Comparison of ENCODE assay signal across 2 mouse cellular contexts in the genomic region with DNA sequence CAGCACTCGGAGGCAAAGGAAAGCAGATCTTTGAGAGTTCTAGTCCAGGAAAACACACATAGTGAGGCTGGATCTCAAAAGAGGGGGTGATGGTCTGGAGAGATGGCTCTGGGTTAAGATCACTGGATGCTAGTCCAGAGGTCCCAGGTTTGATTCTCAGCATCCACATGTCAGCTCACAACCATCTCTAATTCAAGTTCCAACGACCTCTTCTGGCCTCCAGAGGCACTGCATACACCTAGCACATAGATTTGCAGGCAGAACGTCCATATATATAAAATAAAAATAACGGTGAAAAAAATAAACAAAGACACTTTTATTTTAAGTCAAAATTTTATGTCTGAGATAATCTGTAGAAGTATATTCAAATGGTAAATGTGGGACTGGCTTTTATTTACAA.
A peak's percentile ranks its signal among the peaks of the same experiment; 100 is the strongest.
TF ChIP-seq lines count a peak whose summit lies in the region.

No protein-coding gene starts in this region.

TF ChIP-seq in MEL, 35 proteins besides CTCF, POLR2A, EP300 and RAD21:
- TF ChIP-seq TAL1 (IDR thresholded peaks at IDR 0.05; ENCODE audit: low read length) (no peak), SMC3 (IDR thresholded peaks at IDR 0.05; ENCODE audit: low read depth, low read length) (peak; percentile 21; the same call in 1 of the 2 replicates), SIN3A (IDR thresholded peaks at IDR 0.05; ENCODE audit: low read length) (no peak)

TF ChIP-seq in myocyte, 11 proteins besides CTCF, POLR2A, EP300 and RAD21:
- TF ChIP-seq MYOG (IDR thresholded peaks at IDR 0.05; ENCODE audit: control insufficient read depth in 1 of 3, insufficient read depth in 1 of 3, insufficient read length in 2 of 3, low read depth in 2 of 3), result no peak
- no peak for TF ChIP-seq REST (IDR thresholded peaks at IDR 0.05; ENCODE audit: insufficient read depth, insufficient read length)
- no peak for TF ChIP-seq CEBPB (IDR thresholded peaks at IDR 0.05; ENCODE audit: insufficient read depth, poor library complexity, severe bottlenecking)
- TF ChIP-seq TCF12 (IDR thresholded peaks at IDR 0.05; ENCODE audit: insufficient read depth, poor library complexity, severe bottlenecking), result no peak
- TF ChIP-seq USF1 (IDR thresholded peaks at IDR 0.05; ENCODE audit: low read depth), result no peak
- no peak for TF ChIP-seq SRF (IDR thresholded peaks at IDR 0.05; ENCODE audit: control insufficient read depth, insufficient read length, low read depth)
- TF ChIP-seq POLR2AphosphoS2 (IDR thresholded peaks at IDR 0.05; ENCODE audit: insufficient read length, low read depth), result no peak
- no peak for TF ChIP-seq E2F4 (IDR thresholded peaks at IDR 0.05; ENCODE audit: insufficient read depth)
